Mouse (Mus musculus): ENCODE results near the gene Pld5. TPM values are rescaled to one million over a fixed set of nuclear protein-coding genes. Genes with fewer than 3 reads are reported as not detected.

Gene Pld5
- 4.6 and 5.0 TPM in 2 replicates for polyA plus RNA-seq (2014; fragmentation: Nextera tagmentation; extraction: Ambion mirVana)

DNA sequence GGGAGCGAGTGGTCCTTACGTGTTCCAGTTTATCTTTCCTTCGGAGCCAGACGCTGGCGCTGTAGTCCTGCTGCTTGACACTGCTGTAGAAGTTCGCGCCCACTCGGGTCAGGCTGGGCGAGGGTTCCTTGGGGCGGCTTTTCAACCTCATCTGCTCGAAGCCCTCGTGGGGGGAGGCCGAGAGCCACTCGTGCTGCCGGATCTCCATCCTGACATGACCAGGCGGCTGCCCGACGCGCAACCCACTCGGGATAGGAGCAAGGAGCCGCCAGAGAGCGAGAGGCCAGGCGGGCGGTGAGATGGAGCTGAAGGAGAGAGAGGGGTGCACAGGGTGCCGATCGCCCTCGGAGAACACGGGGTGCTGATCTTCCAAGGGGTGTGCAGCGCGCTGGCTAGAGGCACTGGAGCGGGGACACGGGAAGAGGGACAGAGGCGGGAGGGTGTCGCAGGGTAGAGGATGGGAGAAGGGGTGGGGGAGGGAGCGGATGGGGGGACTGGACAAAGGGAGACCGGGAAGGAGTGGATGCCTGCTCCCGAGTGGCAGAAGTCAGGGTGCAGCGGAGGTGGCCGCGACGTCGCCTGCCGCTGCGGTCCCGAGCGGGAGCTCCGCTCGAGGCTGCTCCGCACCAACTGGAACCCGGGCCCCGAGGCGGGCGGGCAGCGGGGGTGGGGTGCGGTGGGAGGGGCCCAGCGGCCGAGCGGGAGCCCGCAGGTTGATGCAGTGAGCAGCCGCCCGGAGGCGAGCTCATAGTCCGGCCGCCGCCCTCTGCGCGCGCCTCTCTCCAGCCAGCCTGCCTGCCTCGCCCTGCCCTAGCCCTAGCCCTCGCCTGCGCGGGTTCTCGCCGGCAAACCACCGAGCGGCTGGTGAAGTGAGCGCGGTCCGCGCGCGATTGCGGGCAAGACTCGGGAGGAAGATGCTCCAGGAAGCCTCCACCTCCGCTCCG is at the start of gene Pld5:
Gene Pld5, minus strand, starts transcription at position 646 of the 944 bp plus-strand sequence.
- DNase-seq (peak; percentile 77), ATAC-seq (ENCODE audit: low FRiP score, low TSS enrichment) (peak; percentile 89)
- WGBS = under 1% methylated on average over 82 of the region's 86 CpGs
- H3K27me3 ChIP-seq (ENCODE audit: control insufficient read depth, insufficient read depth, low read length) = no peaks in the 10 kb centered on the region
- H3K9ac ChIP-seq (replicated peaks; ENCODE audit: low read length) = peak within 1 kb of the TSS; percentile 74
- peak within 1 kb of the TSS; percentile 74 for H3K27ac ChIP-seq (replicated peaks; ENCODE audit: low read depth, low read length)
- peak within 1 kb of the TSS; percentile 88 for H3K4me2 ChIP-seq (ENCODE audit: low read length)
- H3K36me3 ChIP-seq (ENCODE audit: control insufficient read depth, insufficient read depth, low read length) = no peaks in the 10 kb centered on the region
- no peaks in the 10 kb centered on the region for H3K9me3 ChIP-seq (ENCODE audit: control insufficient read depth, low read length)
- peak within 1 kb of the TSS; percentile 60 for H3K4me3 ChIP-seq (replicated peaks; ENCODE audit: low read depth, low read length)
- peaks cover 9% of the 10 kb centered on the region; the same call in 1 of the 2 replicates for H3K4me1 ChIP-seq (ENCODE audit: control insufficient read depth, insufficient read depth, low read length)

DNA sequence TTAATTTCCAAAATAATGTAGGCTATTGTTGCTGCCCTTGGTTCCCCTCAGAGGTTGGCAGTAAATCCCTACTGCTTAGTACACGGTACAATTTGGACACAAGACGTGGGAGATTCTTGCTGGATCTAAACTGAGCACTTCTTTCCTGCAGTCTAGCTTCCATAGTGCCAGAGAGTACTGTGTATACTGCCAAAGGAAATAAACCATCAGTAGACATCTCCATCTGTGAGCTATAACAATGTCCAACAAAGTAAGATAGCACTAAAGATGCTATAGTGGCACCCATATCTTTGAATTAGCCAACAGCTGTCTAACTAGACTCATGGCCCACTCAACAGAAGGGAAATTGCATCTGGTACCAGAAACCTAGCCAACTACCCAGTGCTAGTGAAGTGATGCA is 40.0 kb upstream of the Pld5 start:
- H3K27me3 ChIP-seq (ENCODE audit: control insufficient read depth, insufficient read depth, low read length) = no peaks in the 10 kb centered on the region
- no peaks in the 10 kb centered on the region for H3K36me3 ChIP-seq (ENCODE audit: control insufficient read depth, insufficient read depth, low read length)
- no peak overlapping the region for H3K27ac ChIP-seq (replicated peaks; ENCODE audit: low read depth, low read length)
- H3K4me3 ChIP-seq (replicated peaks; ENCODE audit: low read depth, low read length) = no peak overlapping the region
- H3K9me3 ChIP-seq (ENCODE audit: control insufficient read depth, low read length) = no peaks in the 10 kb centered on the region
- H3K4me2 ChIP-seq (ENCODE audit: low read length) = no peak overlapping the region
- WGBS = 80% methylated on average over 2 of the region's 2 CpGs
- no peaks in the 10 kb centered on the region for H3K4me1 ChIP-seq (ENCODE audit: control insufficient read depth, insufficient read depth, low read length)
- no peak for DNase-seq
- ATAC-seq (ENCODE audit: low FRiP score, low TSS enrichment) = no peak
- H3K9ac ChIP-seq (replicated peaks; ENCODE audit: low read length) = no peak overlapping the region

DNA sequence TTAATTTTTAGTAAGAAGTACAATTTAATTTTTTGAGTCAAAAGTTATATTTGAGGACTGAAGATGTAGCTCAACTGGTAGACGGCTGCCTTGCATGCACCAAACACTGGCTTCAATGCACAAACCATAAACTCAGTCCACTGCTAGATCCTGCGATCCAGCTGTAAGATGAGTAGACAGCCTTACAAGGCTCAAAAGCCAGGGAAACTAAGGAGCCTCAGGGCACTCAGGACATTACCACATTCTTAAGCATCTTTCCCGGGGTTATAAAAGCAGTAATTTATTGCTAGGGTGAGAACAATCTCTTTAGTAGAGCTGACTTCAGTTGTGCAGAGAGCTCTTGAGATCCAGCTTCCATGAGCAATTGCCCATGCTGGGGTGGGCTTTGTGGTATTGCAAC is 35.1 kb upstream of the Pld5 start:
- no peak for ATAC-seq (ENCODE audit: low FRiP score, low TSS enrichment)
- no peaks in the 10 kb centered on the region for H3K36me3 ChIP-seq (ENCODE audit: control insufficient read depth, insufficient read depth, low read length)
- WGBS = 85% methylated on average over 3 of the region's 3 CpGs

DNA sequence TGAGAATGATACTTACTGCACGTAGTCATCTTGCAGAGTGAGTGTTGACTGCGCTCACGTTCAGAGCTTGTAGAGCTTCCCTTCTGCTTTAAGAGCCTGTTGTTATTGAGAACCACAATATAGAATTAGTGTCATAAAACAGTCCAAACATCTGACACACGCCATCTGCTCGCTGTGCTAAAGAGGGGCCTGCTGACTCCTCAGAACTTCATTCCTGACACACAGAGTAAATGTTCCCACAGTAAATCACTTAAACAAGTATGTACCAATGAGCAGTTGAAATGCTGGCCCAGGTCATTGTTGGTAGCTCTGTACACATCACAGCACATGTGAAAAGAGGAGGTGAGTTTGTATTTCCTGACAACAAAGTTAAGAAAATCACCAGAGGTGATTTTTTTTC is 14.3 kb upstream of the Pld5 start:
- 89% methylated on average over 5 of the region's 5 CpGs for WGBS
- H3K9me3 ChIP-seq (ENCODE audit: control insufficient read depth, low read length) = no peaks in the 10 kb centered on the region

More for the DNA sequence above, 35.1 kb upstream of the Pld5 start:
- no peaks in the 10 kb centered on the region for H3K27me3 ChIP-seq (ENCODE audit: control insufficient read depth, insufficient read depth, low read length)
- H3K4me3 ChIP-seq (replicated peaks; ENCODE audit: low read depth, low read length) = no peak overlapping the region
- H3K4me1 ChIP-seq (ENCODE audit: control insufficient read depth, insufficient read depth, low read length) = no peaks in the 10 kb centered on the region
- H3K9ac ChIP-seq (replicated peaks; ENCODE audit: low read length) = no peak overlapping the region
- H3K27ac ChIP-seq (replicated peaks; ENCODE audit: low read depth, low read length) = no peak overlapping the region
- no peaks in the 10 kb centered on the region for H3K9me3 ChIP-seq (ENCODE audit: control insufficient read depth, low read length)
- H3K4me2 ChIP-seq (ENCODE audit: low read length) = no peak overlapping the region
- DNase-seq = no peak

DNA sequence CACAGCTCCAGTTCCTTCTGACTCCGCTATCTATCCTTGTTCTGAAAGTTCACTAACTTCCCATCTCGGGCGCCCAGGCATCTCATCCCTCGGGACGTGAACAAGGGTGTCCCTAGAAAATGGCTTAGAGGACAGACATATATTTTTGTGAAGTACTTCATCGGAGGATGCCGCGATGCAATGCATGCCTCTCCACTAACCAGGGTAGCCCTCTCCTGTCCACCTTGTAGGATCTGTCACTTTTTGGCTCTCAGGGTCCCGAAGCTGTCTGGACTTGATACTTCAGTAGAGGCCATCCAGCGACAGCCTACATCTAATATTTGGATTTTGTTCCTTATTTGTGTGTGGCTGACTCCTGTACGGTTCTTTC is 484 bp upstream of the Pld5 start:
- peaks cover 9% of the 10 kb centered on the region; the same call in 1 of the 2 replicates for H3K4me1 ChIP-seq (ENCODE audit: control insufficient read depth, insufficient read depth, low read length)
- DNase-seq (no peak), ATAC-seq (ENCODE audit: low FRiP score, low TSS enrichment) (peak; percentile 22; the same call in 1 of the 2 replicates)
- H3K4me3 ChIP-seq (replicated peaks; ENCODE audit: low read depth, low read length) = peak overlapping the region; percentile 60
- H3K27ac ChIP-seq (replicated peaks; ENCODE audit: low read depth, low read length) = peak overlapping the region; percentile 74; the same call in 1 of the 2 replicates
- H3K36me3 ChIP-seq (ENCODE audit: control insufficient read depth, insufficient read depth, low read length) = no peaks in the 10 kb centered on the region
- H3K27me3 ChIP-seq (ENCODE audit: control insufficient read depth, insufficient read depth, low read length) = no peaks in the 10 kb centered on the region
- WGBS = 9% methylated on average over 11 of the region's 11 CpGs
- peak overlapping the region; percentile 88 for H3K4me2 ChIP-seq (ENCODE audit: low read length)
- H3K9ac ChIP-seq (replicated peaks; ENCODE audit: low read length) = peak overlapping the region; percentile 74
- no peaks in the 10 kb centered on the region for H3K9me3 ChIP-seq (ENCODE audit: control insufficient read depth, low read length)

More for the DNA sequence above, 14.3 kb upstream of the Pld5 start:
- H3K9ac ChIP-seq (replicated peaks; ENCODE audit: low read length) = no peak overlapping the region
- no peaks in the 10 kb centered on the region for H3K36me3 ChIP-seq (ENCODE audit: control insufficient read depth, insufficient read depth, low read length)
- H3K4me2 ChIP-seq (ENCODE audit: low read length) = no peak overlapping the region
- no peak for ATAC-seq (ENCODE audit: low FRiP score, low TSS enrichment)
- DNase-seq = no peak
- H3K27me3 ChIP-seq (ENCODE audit: control insufficient read depth, insufficient read depth, low read length) = no peaks in the 10 kb centered on the region
- no peaks in the 10 kb centered on the region for H3K4me1 ChIP-seq (ENCODE audit: control insufficient read depth, insufficient read depth, low read length)
- no peak overlapping the region for H3K27ac ChIP-seq (replicated peaks; ENCODE audit: low read depth, low read length)
- H3K4me3 ChIP-seq (replicated peaks; ENCODE audit: low read depth, low read length) = no peak overlapping the region

DNA sequence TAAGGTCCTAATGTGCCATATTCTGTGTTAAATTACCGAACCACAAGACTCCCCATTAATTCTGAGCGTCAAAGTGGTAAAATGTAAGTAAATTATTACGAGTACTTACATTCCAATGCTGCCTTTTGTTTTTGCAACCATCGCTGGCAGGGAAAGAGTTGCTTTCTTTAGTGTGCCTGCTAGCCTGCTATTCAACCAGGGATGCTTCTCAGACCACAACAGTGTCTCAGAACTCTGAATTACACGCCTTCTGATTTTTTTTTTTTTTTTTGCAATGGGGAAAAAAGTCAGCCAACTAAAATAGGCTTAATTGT is 26.4 kb downstream of the Pld5 start:
- Histone ChIP-seq H3K9me3 (ENCODE audit: control insufficient read depth, low read length) (no peaks in the 10 kb centered on the region), H3K27ac (replicated peaks; ENCODE audit: low read depth, low read length) (no peak overlapping the region; the same call in 1 of the 2 replicates), H3K4me1 (ENCODE audit: control insufficient read depth, insufficient read depth, low read length) (peaks cover 6% of the 10 kb centered on the region; the same call in 1 of the 2 replicates), H3K4me2 (ENCODE audit: low read length) (0 out of 2 replicates have a peak overlapping the region, but pooled peaks have one; percentile 7), H3K27me3 (ENCODE audit: control insufficient read depth, insufficient read depth, low read length) (no peaks in the 10 kb centered on the region), H3K4me3 (replicated peaks; ENCODE audit: low read depth, low read length) (no peak overlapping the region), H3K9ac (replicated peaks; ENCODE audit: low read length) (0 out of 2 replicates have a peak overlapping the region, but pooled peaks have one; percentile 3), H3K36me3 (ENCODE audit: control insufficient read depth, insufficient read depth, low read length) (no peaks in the 10 kb centered on the region)
- ATAC-seq (ENCODE audit: low FRiP score, low TSS enrichment) (no peak), DNase-seq (peak; percentile 33)
- WGBS = 49% methylated on average over 5 of the region's 5 CpGs

DNA sequence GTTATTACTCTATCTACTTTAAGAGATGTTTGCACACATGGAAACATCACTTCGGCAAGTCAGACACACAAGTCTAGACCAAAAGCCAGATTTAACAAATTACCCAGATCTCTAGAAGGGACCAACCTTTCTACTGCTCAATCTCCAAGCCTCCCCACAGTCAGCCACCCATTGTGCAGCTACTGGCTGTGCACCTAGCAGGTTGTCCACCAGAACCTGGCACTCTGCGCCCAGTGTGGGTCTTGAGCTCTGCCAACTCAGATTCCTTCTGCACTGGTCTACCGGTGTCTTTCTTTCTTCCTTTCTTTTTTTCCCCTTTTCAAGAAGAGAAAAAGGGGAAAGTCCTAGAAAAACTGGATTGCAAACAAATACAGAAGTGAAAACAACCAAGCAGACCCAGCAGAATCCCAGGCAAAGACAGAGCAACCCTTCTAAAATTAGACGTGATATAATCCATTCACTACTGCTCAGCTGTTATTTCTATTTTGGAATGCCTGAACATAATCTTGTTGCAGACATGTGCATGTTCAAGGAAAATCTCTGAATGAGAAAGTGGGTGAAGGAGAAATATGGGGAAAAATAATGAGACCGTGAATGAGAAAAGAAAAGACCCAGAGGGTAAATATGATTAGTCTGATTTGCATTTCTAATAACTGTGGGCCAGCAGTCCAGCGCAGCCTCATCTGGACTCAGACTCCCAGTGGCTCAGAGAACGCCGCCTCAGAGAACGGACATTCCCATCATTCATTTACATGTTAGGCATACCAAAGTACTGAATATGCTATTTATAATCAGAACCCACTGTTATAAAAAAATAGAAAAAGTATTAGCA is 27.0 kb downstream of the Pld5 start:
- ATAC-seq (ENCODE audit: low FRiP score, low TSS enrichment) = no peak; the same call in 1 of the 2 replicates
- Histone ChIP-seq H3K27ac (replicated peaks; ENCODE audit: low read depth, low read length) (no peak overlapping the region; the same call in 1 of the 2 replicates), H3K27me3 (ENCODE audit: control insufficient read depth, insufficient read depth, low read length) (no peaks in the 10 kb centered on the region)

DNA sequence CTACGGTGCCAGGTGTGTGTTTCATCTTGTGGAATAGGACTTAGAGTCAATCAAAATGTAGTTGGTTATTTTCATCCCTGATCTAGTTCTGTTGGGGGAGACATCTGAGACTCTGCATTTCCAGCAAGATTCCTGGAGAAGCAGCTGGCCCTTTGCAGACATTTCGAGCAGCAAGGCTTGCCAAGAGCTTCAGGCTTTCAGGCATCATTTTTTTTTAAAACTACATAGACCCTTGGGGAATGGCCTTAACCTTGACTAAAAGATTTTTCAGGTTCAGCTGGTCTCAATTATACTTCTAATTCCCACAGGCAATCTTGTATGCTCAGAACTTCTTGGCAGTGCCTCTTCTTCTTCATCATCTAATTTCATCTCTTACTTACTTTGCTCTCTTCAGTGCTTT is 35.9 kb downstream of the Pld5 start:
- H3K27ac ChIP-seq (replicated peaks; ENCODE audit: low read depth, low read length) = no peak overlapping the region
- H3K4me1 ChIP-seq (ENCODE audit: control insufficient read depth, insufficient read depth, low read length) = no peaks in the 10 kb centered on the region
- no peak for ATAC-seq (ENCODE audit: low FRiP score, low TSS enrichment)
- H3K4me3 ChIP-seq (replicated peaks; ENCODE audit: low read depth, low read length) = no peak overlapping the region
- DNase-seq = no peak
- no peaks in the 10 kb centered on the region for H3K9me3 ChIP-seq (ENCODE audit: control insufficient read depth, low read length)
- H3K9ac ChIP-seq (replicated peaks; ENCODE audit: low read length) = no peak overlapping the region
- H3K27me3 ChIP-seq (ENCODE audit: control insufficient read depth, insufficient read depth, low read length) = no peaks in the 10 kb centered on the region
- WGBS = 89% methylated on average over 2 of the region's 2 CpGs
- no peaks in the 10 kb centered on the region for H3K36me3 ChIP-seq (ENCODE audit: control insufficient read depth, insufficient read depth, low read length)
- no peak overlapping the region for H3K4me2 ChIP-seq (ENCODE audit: low read length)

More for the DNA sequence above, 27.0 kb downstream of the Pld5 start:
- 50% methylated on average over 9 of the region's 9 CpGs for WGBS
- DNase-seq = peak; percentile 35
- no peak overlapping the region for H3K4me3 ChIP-seq (replicated peaks; ENCODE audit: low read depth, low read length)
- no peaks in the 10 kb centered on the region for H3K36me3 ChIP-seq (ENCODE audit: control insufficient read depth, insufficient read depth, low read length)
- no peak overlapping the region for H3K9ac ChIP-seq (replicated peaks; ENCODE audit: low read length)
- H3K4me2 ChIP-seq (ENCODE audit: low read length) = 0 out of 2 replicates have a peak overlapping the region, but pooled peaks have one; percentile 7
- H3K4me1 ChIP-seq (ENCODE audit: control insufficient read depth, insufficient read depth, low read length) = peaks cover 6% of the 10 kb centered on the region; the same call in 1 of the 2 replicates
- no peaks in the 10 kb centered on the region for H3K9me3 ChIP-seq (ENCODE audit: control insufficient read depth, low read length)
